Mouse (Mus musculus) MEL (cell line): ENCODE results near the gene Synj1. TPM values are rescaled to one million over a fixed set of nuclear protein-coding genes. Genes with fewer than 3 reads are reported as not detected.

Source experiments
- DNase-seq: peaks from one replicate; pipeline ENCODE4 v3.0.0; 2011; ENCODE audit warnings: low read depth, low spot score
- H3K27ac ChIP-seq: 2 replicates; pipeline ENCODE4 v1.5.1; 2012; ENCODE audit warnings: low read depth, mild to moderate bottlenecking, control low read depth, low read length, moderate library complexity; ENCODE audit not compliant: control insufficient read depth
- H3K27me3 ChIP-seq, 2 experiments: fragments of 150-350 bp in 1 of 2; sonication (generic) in 1 of 2; 2 replicates each; pipeline ENCODE4 v1.6.1; 2012; ENCODE audit warnings: low read length in 2 of 2, mild to moderate bottlenecking in 2 of 2, improper control_type of control experiment in 1 of 2, moderate library complexity in 1 of 2; ENCODE audit not compliant: insufficient read depth in 2 of 2, control insufficient read depth in 1 of 2
- H3K36me3 ChIP-seq, 2 experiments: 2 replicates each; pipeline ENCODE4 v1.6.1; 2012 to 2014; ENCODE audit warnings: low read length in 2 of 2, improper control_type of control experiment in 1 of 2, inconsistent platforms in 1 of 2, mild to moderate bottlenecking in 1 of 2; ENCODE audit not compliant: insufficient read depth in 2 of 2, control insufficient read depth in 1 of 2
- H3K4me1 ChIP-seq, 2 experiments: fragments of 150-350 bp in 1 of 2; sonication (generic) in 1 of 2; 2 replicates each; pipeline ENCODE4 v1.6.1; 2012; ENCODE audit warnings: low read length in 2 of 2, improper control_type of control experiment in 1 of 2, mild to moderate bottlenecking in 1 of 2; ENCODE audit not compliant: insufficient read depth in 2 of 2, control insufficient read depth in 1 of 2
- H3K4me3 ChIP-seq, 2 experiments: fragments of 150-350 bp in 1 of 2; sonication (generic) in 1 of 2; 2 replicates each; pipeline ENCODE4 v1.5.1; 2012; ENCODE audit warnings: low read depth in 2 of 2, low read length in 2 of 2, mild to moderate bottlenecking in 2 of 2, moderate library complexity in 2 of 2, control low read depth in 1 of 2, improper control_type of control experiment in 1 of 2; ENCODE audit not compliant: control insufficient read depth in 1 of 2, insufficient read depth in 1 of 2
- H3K79me2 ChIP-seq: 2 replicates; pipeline ENCODE4 v1.6.1; 2012; ENCODE audit warnings: mild to moderate bottlenecking, low read length, moderate library complexity; ENCODE audit not compliant: control insufficient read depth, poor library complexity, insufficient read depth
- H3K9ac ChIP-seq: 2 replicates; pipeline ENCODE4 v1.6.1; 2012; ENCODE audit warnings: low read depth, mild to moderate bottlenecking, control low read depth, low read length, moderate library complexity; ENCODE audit not compliant: control insufficient read depth, poor library complexity, severe bottlenecking
- H3K9me3 ChIP-seq: fragments of 150-350 bp; sonication (generic); replicated peaks from 2 replicates; pipeline ENCODE4 v1.6.1; 2012; ENCODE audit warnings: mild to moderate bottlenecking, low read length, improper control_type of control experiment, moderate library complexity; ENCODE audit not compliant: insufficient read depth
- BHLHE40 ChIP-seq: IDR thresholded peaks from 2 replicates; pipeline ENCODE4 v1.6.1; 2012; ENCODE audit warnings: low read depth, mild to moderate bottlenecking, inconsistent platforms, low read length, improper control_type of control experiment, borderline replicate concordance
- CHD1 ChIP-seq: IDR thresholded peaks from 2 replicates; pipeline ENCODE4 v1.6.1; 2012; ENCODE audit warnings: low read depth, mild to moderate bottlenecking, inconsistent platforms, low read length, improper control_type of control experiment
- CHD2 ChIP-seq: IDR thresholded peaks from 2 replicates; pipeline ENCODE4 v1.6.1; 2011; ENCODE audit warnings: low read length, improper control_type of control experiment
- CTCF ChIP-seq, 3 experiments: IDR thresholded peaks in 2 of 3; conservative IDR thresholded peaks in 1 of 3; 2 replicates each; pipeline ENCODE4 v1.5.1; 2011 to 2012; ENCODE audit warnings: low read length in 3 of 3, low read depth in 2 of 3, mild to moderate bottlenecking in 2 of 3, improper control_type of control experiment in 1 of 3, inconsistent platforms in 1 of 3, mixed read lengths in 1 of 3, moderate library complexity in 1 of 3; ENCODE audit not compliant: control insufficient read depth in 1 of 3, insufficient read depth in 1 of 3, poor library complexity in 1 of 3, severe bottlenecking in 1 of 3
- ELF1 ChIP-seq: IDR thresholded peaks from 2 replicates; pipeline ENCODE4 v1.6.1; 2014; ENCODE audit warnings: low read depth, mild to moderate bottlenecking, inconsistent platforms, low read length, improper control_type of control experiment, moderate library complexity
- EP300 ChIP-seq, 2 experiments: IDR thresholded peaks; 2 replicates each; pipeline ENCODE4 v1.6.1; 2011; ENCODE audit warnings: improper control_type of control experiment in 2 of 2, low read length in 2 of 2, low read depth in 1 of 2, mild to moderate bottlenecking in 1 of 2
- GABPA ChIP-seq: IDR thresholded peaks from 2 replicates; pipeline ENCODE4 v1.6.1; 2012; ENCODE audit warnings: low read depth, mild to moderate bottlenecking, inconsistent platforms, low read length, improper control_type of control experiment, moderate library complexity
- GATA1 ChIP-seq: IDR thresholded peaks from 2 replicates; pipeline ENCODE4 v1.6.1; 2011; ENCODE audit warnings: low read depth, low read length, improper control_type of control experiment
- JUND ChIP-seq: IDR thresholded peaks from 2 replicates; pipeline ENCODE4 v1.6.1; 2011; ENCODE audit warnings: low read depth, mild to moderate bottlenecking, improper control_type of control experiment, low read length
- KAT2A ChIP-seq: conservative IDR thresholded peaks from 2 replicates; pipeline ENCODE4 v1.6.1; 2012; ENCODE audit warnings: low read depth, low read length, improper control_type of control experiment, inconsistent platforms
- MAFK ChIP-seq: IDR thresholded peaks from 2 replicates; pipeline ENCODE4 v1.6.1; 2011; ENCODE audit warnings: low read depth, mild to moderate bottlenecking, low read length, improper control_type of control experiment, borderline replicate concordance
- MAZ ChIP-seq: IDR thresholded peaks from 2 replicates; pipeline ENCODE4 v1.6.1; 2012; ENCODE audit warnings: low read depth, mild to moderate bottlenecking, inconsistent platforms, low read length, improper control_type of control experiment
- MEF2A ChIP-seq: IDR thresholded peaks from 2 replicates; pipeline ENCODE4 v1.6.1; 2014; ENCODE audit warnings: low read depth, mild to moderate bottlenecking, inconsistent platforms, low read length, improper control_type of control experiment; ENCODE audit not compliant: poor library complexity, insufficient replicate concordance, severe bottlenecking; ENCODE audit errors: extremely low read depth
- MYC ChIP-seq: IDR thresholded peaks from 2 replicates; pipeline ENCODE4 v1.6.1; 2011; ENCODE audit warnings: low read depth, mild to moderate bottlenecking, low read length, improper control_type of control experiment, moderate library complexity
- NELFE ChIP-seq: IDR thresholded peaks from 2 replicates; pipeline ENCODE4 v1.6.1; 2011; ENCODE audit warnings: low read depth, low read length, improper control_type of control experiment
- POLR2A ChIP-seq, 2 experiments: IDR thresholded peaks; 2 replicates each; pipeline ENCODE4 v1.6.1; 2011 to 2012; ENCODE audit warnings: low read length in 2 of 2, mild to moderate bottlenecking in 2 of 2, control low read depth in 1 of 2, improper control_type of control experiment in 1 of 2, low read depth in 1 of 2, moderate library complexity in 1 of 2; ENCODE audit not compliant: control insufficient read depth in 1 of 2, insufficient read depth in 1 of 2, poor library complexity in 1 of 2
- RAD21 ChIP-seq: IDR thresholded peaks from 2 replicates; pipeline ENCODE4 v1.6.1; 2011; ENCODE audit warnings: mild to moderate bottlenecking, low read depth, low read length, improper control_type of control experiment
- TAL1 ChIP-seq: IDR thresholded peaks from 2 replicates; pipeline ENCODE4 v1.6.1; 2012; ENCODE audit warnings: mild to moderate bottlenecking, inconsistent platforms, low read length, moderate library complexity, mixed read lengths
- TCF12 ChIP-seq: IDR thresholded peaks from 2 replicates; pipeline ENCODE4 v1.6.1; 2014; ENCODE audit warnings: low read depth, mild to moderate bottlenecking, inconsistent platforms, low read length, improper control_type of control experiment, moderate library complexity
- UBTF ChIP-seq: IDR thresholded peaks from 2 replicates; pipeline ENCODE4 v1.6.1; 2012; ENCODE audit warnings: low read depth, mild to moderate bottlenecking, inconsistent platforms, low read length, improper control_type of control experiment, moderate library complexity, borderline replicate concordance; ENCODE audit not compliant: insufficient read depth
- USF1 ChIP-seq: IDR thresholded peaks from 2 replicates; pipeline ENCODE4 v1.6.1; 2014; ENCODE audit warnings: low read depth, mild to moderate bottlenecking, inconsistent platforms, low read length, improper control_type of control experiment, moderate library complexity
- ZNF384 ChIP-seq: IDR thresholded peaks from 2 replicates; pipeline ENCODE4 v1.6.1; 2012; ENCODE audit warnings: low read depth, mild to moderate bottlenecking, inconsistent platforms, low read length, improper control_type of control experiment
- polyA plus RNA-seq, 2 experiments: library from polyadenylated mRNA; stranded (reverse) in 1 of 2; unstranded in 1 of 2; fragments of >175 nt in 1 of 2; fragments of >200 nt in 1 of 2; gene quantifications; 2 replicates each; pipeline versions ENCODE4 v1.2.1 to v1.2.4; 2012; ENCODE audit warnings: low replicate concordance in 2 of 2, low read depth in 1 of 2; ENCODE audit not compliant: insufficient read length in 2 of 2, insufficient read depth in 1 of 2, missing spikeins in 1 of 2
- total RNA-seq: library from RNA; depleted of rRNA; stranded (reverse); fragments of 300-350 nt; gene quantifications from 2 replicates; pipeline ENCODE4 v1.2.3, GENCODE M21; 2012

Synj1 gene
- total and polyA plus RNA-seq, 3 experiments, result 5.0 to 34.5 TPM; not detected in 1

- H3K9ac ChIP-seq, result no peak overlapping the region
- no peak for DNase-seq
- no peaks in the 10 kb centered on the region for H3K4me1 ChIP-seq
- H3K36me3 ChIP-seq, result no peaks in the 10 kb centered on the region
- no peak overlapping the region for H3K4me3 ChIP-seq
- TF ChIP-seq NELFE, result no peak
- no peak for TF ChIP-seq CHD2
- TF ChIP-seq ELF1, result no peak
- TF ChIP-seq TAL1, result no peak
- no peak for TF ChIP-seq MYC
- TF ChIP-seq POLR2A (IDR thresholded peaks at IDR 0.05; ENCODE audit: control insufficient read depth in 1 of 2, insufficient read depth in 1 of 2, low read depth in 1 of 2, low read length in 2 of 2, poor library complexity in 1 of 2), result no peak
- no peak for TF ChIP-seq MEF2A
- TF ChIP-seq BHLHE40, result no peak
- TF ChIP-seq MAFK, result no peak
- TF ChIP-seq CTCF (IDR thresholded peaks at IDR 0.05 in 2 of 3, conservative IDR thresholded peaks at IDR 0.05 in 1 of 3; ENCODE audit: control insufficient read depth in 1 of 3, insufficient read depth in 1 of 3, low read depth in 2 of 3, low read length in 3 of 3, poor library complexity in 1 of 3, severe bottlenecking in 1 of 3), result no peak
- no peak for TF ChIP-seq UBTF
- no peak for TF ChIP-seq GATA1
- no peak for TF ChIP-seq EP300 (IDR thresholded peaks at IDR 0.05; ENCODE audit: low read depth in 1 of 2, low read length in 2 of 2)
- TF ChIP-seq ZNF384, result no peak
- no peak for TF ChIP-seq MAZ
- no peak for TF ChIP-seq GABPA
- TF ChIP-seq RAD21, result no peak
- no peak for TF ChIP-seq JUND
- no peaks in the 10 kb centered on the region for H3K79me2 ChIP-seq
- no peak overlapping the region for H3K27ac ChIP-seq
- H3K27me3 ChIP-seq, result no peaks in the 10 kb centered on the region; a peak in 1 of 4 replicates
- no peaks in the 10 kb centered on the region for H3K9me3 ChIP-seq
Measured at GRCm38 (mm10) chr16:90893792-90894191, 117.3 kb downstream of the Synj1 start.

GRCm38 (mm10) chr16:90893019-90893418, 118.1 kb downstream of the Synj1 start:
- H3K9me3 ChIP-seq, result no peaks in the 10 kb centered on the region
- no peaks in the 10 kb centered on the region for H3K36me3 ChIP-seq
- H3K79me2 ChIP-seq, result no peaks in the 10 kb centered on the region
- no peak overlapping the region for H3K9ac ChIP-seq
- H3K4me1 ChIP-seq, result no peaks in the 10 kb centered on the region
- H3K27me3 ChIP-seq, result no peaks in the 10 kb centered on the region; a peak in 1 of 4 replicates
- no peak overlapping the region for H3K27ac ChIP-seq
- TF ChIP-seq KAT2A (no peak), JUND (no peak), TCF12 (no peak), MAFK (no peak), GABPA (no peak), CHD2 (no peak), CHD1 (no peak), BHLHE40 (no peak), TAL1 (no peak), USF1 (no peak)
- H3K4me3 ChIP-seq, result no peak overlapping the region
- DNase-seq, result no peak
